Mouse (Mus musculus) mouse trophoblast stem cell (cell line): ENCODE measurements around the gene Sctr.

Source experiments
- in situ Hi-C, 2 experiments: fragments of 300-500 bp; cut with MseI, MboI; formaldehyde crosslinking; loops; 2 replicates in 1 of 2; 3 replicates in 1 of 2; pipeline ENCODE4 v1.15.1; 2025

The Sctr gene

GRCm38 (mm10) chr1:120099483-120099882 is 92.8 kb downstream of the Sctr start:
- in situ Hi-C loops: no loop called here

GRCm38 (mm10) chr1:120100456-120101226 is 93.9 kb downstream of the Sctr start:
- in situ Hi-C loops: loop anchor here in 1 of 2 experiments (5.0 kb wide), 1 partner anchor 47 kb away; no protein-coding TSS in a partner anchor

- in situ Hi-C loops: loop anchor here in 1 of 2 experiments (5.0 kb wide), 1 partner anchor 46 kb away; no protein-coding TSS in a partner anchor
These were observed 94.5 kb downstream of the Sctr start for GRCm38 (mm10) chr1:120101227-120101609.

GRCm38 (mm10) chr1:120105556-120105959 is 98.9 kb downstream of the Sctr start:
- in situ Hi-C loops: no loop called here

- in situ Hi-C loops: no loop called here
These were observed 103.2 kb downstream of the Sctr start for GRCm38 (mm10) chr1:120109741-120110432.

GRCm38 (mm10) chr1:120111766-120112165 is 105.1 kb downstream of the Sctr start:
- in situ Hi-C loops: no loop called here

GRCm38 (mm10) chr1:120112251-120113187 is 105.8 kb downstream of the Sctr start:
- in situ Hi-C loops: no loop called here
